Mouse (Mus musculus): ENCODE results near the gene AA792892.
"Not testable (repeated sequence)": the region's sequence is repeated elsewhere in the genome, so short reads cannot be mapped to it uniquely, and the experiment has no call there.

The AA792892 gene

GRCm38 (mm10) chr5:94339449-94339848, at the start of gene AA792892:
AA792892 (plus strand) TSS chr5:94339749.
- not testable (repeated sequence) for DNase-seq (ENCODE audit: low spot score)

GRCm38 (mm10) chr5:94306696-94307095, 32.9 kb upstream of the AA792892 start, which contains the start of gene A430089I19Rik:
A430089I19Rik (minus strand) TSS chr5:94306796.
- DNase-seq (ENCODE audit: low spot score): not testable (repeated sequence)

GRCm38 (mm10) chr5:94314135-94314534, 25.4 kb upstream of the AA792892 start, which contains the start of gene Gm6502:
Gm6502 (plus strand) TSS chr5:94314435.
- not testable (repeated sequence) for DNase-seq (ENCODE audit: low spot score)
